Mouse (Mus musculus) heart, postnatal 4 days (tissue): Measurements from ENCODE around the gene Cfap157. TPM values are rescaled to one million over a fixed set of nuclear protein-coding genes. Genes with fewer than 3 reads are reported as not detected.

ENCODE experiments used
- DNase-seq: peaks from one replicate; pipeline ENCODE4 v3.0.0; 2021
- total RNA-seq, 2 experiments: library from RNA; stranded (reverse); gene quantifications; 2 replicates each; pipeline ENCODE4 v1.2.3; 2021

Gene Cfap157
- total RNA-seq, 2 experiments from 2014 or later = not detected

DNA sequence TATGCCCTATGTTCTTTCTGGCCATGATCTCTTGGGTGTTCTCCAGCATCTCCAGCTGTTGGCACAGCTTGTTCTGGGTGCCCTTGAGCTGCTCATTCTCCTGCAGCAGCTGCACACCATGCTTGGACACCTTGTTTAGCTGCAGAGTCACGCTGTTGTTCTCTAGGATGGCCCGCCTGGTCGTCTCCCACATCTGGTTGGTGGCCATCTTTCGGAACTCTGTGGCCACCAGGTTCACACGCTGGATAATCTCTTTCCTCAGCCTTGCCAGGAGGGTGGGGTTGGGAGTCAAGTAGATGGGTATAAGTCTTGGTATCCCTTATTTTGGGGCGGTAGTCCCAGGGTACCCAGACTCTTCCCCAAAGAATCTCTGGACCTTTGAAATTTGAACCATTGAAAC is 4.5 kb downstream of the Cfap157 start:
- no peak for DNase-seq

DNA sequence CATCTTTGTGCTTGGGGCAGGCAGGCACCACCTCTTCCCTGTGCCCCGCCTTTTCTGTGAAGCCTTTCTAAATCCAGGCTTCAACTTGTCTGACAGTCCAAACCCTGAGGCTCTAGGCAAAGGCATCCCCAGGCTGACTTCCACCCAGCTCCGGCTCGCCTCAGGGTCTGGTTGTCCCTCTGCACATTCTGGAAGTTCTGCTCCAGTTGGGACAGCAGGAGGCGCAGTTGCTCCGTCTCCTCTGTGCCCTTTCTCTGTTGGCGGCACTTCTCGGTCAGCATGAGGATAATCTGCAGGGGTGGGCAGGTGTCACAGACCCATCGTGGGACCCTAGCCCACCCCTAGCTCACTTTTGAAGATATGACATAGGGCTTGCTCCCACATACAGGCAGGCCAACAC is 5.1 kb downstream of the Cfap157 start:
- peak; percentile 85 for DNase-seq

DNA sequence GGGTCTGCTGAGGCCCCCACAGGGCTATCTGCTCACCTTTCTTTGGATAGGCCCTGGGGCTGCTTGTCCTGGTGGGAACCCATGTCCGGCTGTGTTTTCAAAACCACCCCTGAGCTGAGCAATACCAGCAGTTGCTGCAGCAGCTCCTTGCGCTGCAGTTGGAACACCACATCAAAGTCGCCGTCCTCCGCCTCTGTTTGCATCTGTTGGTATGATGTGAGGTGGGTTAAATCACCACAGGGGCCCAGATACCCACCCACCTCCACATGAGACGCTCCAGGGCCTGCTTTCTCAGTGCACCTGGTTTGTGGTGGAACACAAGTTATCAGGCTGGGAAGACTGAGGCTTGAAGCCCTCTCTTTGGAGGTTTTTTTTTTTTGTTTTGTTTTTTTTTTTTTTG is 6.1 kb downstream of the Cfap157 start:
- DNase-seq = no peak

DNA sequence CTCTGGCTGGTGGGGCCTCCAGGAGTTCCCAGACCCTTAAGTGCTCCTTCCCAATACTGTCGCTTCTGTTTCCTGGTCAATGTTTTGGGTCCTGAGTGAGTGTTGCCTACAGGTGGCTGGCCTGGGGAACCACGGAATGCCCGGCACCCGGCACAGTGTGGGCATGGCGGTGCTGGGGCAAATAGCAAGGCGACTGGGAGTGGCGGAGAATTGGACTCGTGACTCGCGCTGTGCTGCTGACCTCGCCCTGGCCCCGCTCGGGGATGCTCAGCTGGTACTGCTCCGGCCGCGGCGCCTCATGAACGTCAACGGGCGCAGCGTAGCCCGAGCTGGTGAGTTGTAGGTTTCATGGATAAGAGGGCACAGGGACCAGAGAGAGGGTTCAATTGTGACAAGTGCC is 8.0 kb downstream of the Cfap157 start:
- DNase-seq = no peak

DNA sequence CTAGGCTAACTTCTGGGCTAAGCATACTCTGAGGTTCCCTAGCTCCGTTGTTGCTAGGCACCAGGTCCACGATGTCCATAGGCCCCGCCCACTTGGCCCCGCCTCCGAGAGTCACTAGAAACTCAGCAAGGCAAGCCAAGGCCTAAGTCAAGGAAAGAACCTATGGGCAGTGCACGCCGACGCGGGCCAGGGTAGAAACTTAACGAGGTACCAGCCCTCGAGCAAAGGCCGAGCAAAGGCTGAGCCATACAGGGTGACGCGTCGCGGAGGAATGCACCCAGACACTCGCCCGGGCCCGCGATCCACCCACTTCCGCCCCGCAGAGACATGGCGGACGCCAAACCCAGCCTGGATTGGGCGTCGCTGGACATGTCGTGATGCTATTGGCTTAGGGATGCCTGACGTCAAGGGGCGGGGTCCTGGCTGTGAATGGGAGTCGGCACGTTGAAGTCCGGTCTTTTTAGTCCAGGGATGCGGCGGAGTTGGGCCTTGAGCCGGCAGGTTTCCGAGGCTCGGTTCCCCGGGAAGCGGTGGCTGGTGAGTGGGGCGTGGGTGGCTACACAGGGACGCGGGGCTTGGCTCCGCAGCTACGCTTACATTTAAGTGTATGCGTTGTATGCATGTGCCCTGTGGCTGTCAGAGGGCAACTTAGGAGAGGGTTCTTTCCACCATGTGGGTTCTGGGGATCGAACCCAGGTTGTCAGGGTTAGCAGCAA is 8.7 kb downstream of the Cfap157 start, which contains the start of the genes Ttc16 and Ptrh1:
TSS of gene Ttc16 (minus strand) at position 275 of the 716 bp plus-strand sequence.
TSS of gene Ptrh1 (plus strand) at position 428 of the 716 bp plus-strand sequence.
- peak; percentile 99 for DNase-seq

DNA sequence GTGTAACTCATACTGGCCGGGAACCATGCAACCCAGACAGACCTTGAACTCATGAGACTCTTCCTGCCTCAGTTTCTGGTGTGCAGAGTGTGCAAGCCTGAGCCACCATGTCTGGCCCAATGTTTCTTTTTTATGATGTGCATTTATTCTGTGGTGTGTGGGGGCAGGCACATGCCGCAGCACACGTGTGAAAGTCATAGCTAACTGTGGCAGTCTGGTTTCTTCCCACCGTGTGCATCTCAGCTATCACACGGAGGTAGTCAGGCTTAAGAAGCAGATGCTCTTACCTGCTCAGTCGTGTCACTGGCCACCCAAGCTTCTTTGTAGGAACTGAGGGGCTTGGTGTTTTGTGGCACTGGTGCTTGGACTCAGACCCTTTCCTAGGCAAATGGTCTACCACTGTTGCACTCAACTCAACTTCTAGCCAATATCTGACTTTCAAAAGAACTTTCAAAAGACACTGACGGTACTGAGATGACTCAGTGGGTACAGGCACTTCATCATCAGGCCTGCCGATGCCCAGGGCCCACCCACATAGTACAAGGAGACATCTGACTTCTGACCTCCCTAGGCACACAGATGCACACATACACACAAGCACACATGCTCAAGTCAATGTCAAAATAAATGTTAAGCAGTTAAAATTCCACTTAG is 11.5 kb downstream of the Cfap157 start:
- DNase-seq = no peak

DNA sequence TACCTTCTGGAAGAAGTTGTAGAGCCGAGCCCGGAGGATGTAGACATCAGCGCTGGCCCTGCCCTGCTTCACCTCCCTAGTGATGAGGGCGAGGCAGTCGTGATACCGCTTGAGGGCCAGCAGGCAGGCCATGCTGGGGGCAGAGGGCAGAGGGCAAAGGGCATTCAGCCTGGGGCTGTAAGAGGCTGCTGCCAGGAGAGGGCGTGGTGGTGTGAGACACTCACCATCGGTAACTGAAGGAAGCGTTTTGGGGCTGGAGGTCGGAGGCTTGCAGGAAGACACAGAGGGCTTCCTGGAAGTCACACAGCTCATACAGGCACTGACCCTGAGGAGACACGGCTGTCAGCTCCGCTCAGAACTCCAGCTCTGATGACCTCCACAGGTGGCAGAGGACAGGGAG is 12.3 kb downstream of the Cfap157 start:
- DNase-seq = no peak

DNA sequence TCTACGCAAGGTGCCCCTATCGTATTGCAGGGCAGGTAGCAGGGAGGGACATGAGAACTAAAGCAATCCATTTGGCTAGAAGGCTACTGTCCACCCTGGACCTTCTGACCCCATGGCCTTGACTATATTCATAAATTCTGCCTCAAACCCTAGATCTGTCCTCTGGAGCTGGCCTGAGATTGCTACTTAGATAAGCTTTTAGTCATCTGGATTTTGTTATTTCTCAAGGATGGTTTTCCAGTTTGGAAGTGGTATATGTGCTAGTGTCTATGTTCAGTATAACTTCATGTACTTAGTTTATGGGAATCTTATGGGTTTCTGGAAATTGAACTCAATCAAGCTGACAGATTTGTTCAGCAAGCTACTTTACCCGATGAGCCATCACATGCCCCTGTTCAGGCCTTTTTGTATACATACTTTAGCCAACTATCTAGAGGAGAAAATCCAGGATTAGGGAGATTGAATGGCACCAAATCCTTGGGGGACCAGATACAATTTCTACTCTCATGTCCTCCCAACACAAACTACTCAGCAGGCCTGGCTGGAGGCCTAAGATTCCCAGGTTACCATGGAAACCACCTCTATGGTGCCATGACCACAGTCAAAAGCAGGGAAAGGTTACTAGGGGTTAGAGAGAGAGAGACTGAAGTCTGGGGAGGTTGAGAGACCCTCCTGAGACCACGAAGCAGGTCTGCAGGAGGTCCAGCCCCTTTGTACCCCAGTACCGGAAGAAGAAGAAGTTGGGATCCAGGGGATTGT is 14.7 kb downstream of the Cfap157 start:
- DNase-seq = no peak

DNA sequence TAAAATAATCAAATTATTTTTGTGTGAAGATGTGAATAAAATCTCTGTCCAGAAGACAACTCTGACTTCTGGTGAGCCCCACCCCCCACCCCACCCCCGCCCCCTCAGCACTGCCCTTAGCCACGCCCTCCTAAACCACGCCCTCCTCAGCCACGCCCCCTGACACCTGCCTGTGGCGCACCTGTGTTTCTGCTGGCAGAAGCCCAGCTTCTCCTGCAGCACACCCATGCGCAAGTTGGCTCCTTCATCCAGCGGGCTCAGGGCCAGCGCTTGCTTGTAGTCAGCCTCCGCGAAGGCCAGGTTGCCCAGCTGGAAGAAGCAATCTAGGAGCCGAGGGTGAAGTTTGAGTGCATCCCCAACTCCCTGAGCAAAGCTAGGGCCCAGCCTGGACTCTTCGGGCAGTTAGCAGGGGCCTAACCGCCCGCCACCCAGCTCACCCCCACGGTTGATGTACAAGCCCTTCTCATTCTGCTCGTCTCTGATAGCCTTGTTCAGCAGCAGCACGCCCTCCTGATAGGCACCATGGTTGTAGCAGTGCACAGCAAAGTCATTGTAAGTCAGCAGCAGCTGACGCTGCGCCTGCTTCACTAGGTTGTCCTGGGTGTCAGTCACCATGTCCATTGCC is 15.5 kb downstream of the Cfap157 start:
- DNase-seq = no peak

DNA sequence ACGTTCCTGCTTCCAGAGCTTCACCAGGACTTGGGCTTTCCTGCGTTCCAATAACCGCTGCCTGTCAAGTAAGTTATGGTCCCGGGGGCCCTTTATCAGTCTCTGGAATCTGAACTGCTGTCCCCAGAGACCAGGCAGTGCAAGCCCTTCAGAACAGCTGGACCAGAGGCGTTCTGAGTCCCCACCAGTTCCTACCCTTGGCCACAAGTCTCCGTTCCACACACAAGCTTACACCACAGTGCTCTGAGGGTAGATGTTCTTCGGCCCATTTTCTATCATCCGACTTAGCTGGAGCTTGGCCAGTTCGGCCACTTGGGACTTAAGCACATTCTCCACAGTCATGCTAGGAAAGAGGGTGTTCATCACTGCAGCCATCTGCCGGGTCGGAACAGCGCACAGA is 17.0 kb downstream of the Cfap157 start:
- DNase-seq = no peak

DNA sequence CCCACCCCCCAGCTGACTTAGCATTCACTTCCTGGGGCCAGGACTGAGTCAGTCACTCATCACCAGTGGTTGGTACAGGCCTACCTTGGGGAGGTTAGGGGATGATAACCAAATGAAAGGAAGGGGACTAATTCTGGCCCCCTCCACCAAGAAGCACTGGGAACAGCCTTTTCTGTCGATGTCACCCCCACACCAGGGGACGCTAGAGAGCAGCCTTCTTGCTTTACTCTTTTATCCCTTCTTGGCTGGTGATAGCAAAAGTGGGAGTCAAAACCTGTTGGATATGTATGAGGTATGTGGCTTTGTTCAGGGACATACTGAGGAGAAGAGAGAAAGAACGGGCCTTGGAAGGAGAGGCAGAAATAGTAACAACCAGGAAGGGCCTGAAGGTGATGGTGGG is 20.9 kb downstream of the Cfap157 start:
- no peak for DNase-seq

DNA sequence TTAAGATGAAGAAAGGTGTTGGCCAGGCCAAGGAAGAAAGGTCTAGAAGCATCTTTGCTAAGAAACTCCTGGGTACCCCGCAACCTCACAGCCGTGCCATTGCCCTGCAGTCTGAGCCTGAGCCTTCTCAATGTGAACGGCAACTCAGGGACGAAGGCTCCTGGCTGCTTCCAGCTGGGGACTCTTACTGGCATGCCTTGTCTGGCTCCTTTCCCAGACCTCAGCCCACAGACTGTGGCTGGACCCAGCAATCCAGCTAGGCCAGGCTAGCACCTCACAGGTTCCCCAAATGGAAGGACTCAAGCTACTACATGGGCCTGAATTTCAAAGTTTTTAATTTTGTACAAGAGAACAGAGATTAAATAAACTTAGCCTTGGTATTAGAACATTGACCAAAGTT is 22.4 kb downstream of the Cfap157 start:
- DNase-seq = no peak

DNA sequence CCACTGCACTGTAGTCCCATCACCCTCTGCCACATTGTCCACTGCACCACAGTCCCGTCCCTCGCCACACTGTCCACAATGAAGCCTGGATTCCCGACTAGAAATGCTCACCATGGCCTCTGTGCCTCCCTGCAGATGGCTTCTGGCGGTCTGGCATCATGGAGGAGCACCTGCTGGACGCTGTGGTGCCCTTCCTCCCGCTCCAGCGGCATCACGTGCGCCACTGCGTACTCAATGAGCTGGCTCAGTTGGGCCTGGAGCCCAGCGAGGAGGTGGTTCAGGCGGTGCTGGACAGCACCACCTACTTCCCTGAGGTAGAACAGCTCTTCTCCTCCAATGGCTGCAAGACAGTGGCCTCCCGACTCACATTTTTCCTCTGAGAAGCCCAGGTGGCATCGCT is 22.9 kb downstream of the Cfap157 start:
- DNase-seq = no peak

DNA sequence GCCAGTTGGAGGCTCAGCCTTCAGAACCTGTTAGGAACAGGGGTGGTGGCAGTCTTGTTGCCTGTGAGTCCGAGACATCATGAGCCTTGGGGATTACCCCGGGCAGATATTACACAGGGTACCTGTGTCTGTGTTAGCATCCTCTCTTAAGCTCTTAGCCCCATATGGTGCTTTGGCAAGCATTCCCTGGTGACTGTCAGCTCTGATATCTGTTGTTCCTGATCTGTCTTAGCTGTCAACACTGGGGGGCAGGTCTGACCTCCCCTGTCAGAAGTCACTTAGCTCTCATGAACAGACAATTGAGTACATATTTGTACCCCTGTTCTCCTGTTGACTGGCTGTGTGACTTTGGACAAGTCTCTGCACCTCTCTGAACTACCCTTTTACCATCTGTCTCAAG is 25.2 kb downstream of the Cfap157 start:
- no peak for DNase-seq

DNA sequence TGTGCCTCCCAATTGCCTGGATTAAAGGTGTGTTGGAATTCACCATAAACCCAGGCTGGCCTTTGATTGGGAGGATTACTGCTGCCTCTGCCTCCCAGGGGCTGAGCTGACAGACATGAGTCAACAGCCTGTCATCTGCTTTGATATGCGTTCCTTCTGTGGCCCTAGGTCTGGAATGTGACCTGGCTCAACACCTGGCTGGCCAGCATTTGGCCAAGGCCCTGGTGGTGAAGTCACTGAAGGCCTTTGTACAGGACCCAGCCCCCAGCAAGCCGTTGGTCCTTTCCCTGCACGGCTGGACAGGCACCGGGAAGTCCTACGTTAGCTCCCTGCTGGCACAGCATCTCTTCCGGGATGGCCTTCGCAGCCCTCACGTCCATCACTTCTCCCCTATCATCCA is 25.7 kb downstream of the Cfap157 start:
- no peak for DNase-seq

DNA sequence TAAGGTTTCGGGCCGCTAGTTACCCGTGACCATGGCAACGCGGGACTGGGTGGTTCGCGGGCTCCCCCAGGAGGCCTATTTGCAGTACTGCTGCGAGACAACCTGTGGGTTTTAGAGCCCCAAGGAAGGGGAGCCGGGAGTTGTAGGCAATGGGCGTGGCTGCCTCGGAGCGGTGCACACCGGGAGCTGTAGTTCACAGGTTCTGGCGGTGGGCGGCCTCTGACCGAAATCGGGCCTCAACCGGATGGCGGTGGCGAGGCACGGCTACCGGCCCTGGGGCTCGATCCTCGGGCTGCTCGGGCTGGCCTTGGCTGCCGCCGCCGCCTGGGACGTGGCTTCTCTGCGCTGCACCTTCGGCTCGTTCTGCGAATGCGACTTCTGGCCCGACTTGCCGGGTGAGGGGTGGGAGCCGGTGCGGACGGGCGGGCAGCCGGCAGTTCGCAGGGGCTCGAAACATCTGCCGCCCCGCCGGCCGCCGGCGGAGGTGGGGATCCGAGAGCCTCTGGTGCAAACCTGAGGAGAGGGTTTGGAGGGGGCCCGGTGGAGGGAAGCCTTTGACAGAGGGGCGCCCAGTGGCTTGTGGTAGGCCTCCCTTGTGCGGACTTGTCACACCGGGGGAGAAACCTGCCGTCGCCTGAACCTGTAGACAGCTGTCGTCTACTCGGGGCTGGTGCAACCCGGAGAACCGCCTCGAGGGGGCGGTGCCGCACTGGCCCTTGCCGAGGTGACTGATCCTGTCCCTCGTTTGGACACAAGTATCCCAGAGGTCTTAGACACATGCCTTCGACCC is 27.0 kb downstream of the Cfap157 start, which contains the start of gene Tor2a:
TSS of gene Tor2a (plus strand) at position 179 of the 790 bp plus-strand sequence.
- DNase-seq = peak; percentile 98

DNA sequence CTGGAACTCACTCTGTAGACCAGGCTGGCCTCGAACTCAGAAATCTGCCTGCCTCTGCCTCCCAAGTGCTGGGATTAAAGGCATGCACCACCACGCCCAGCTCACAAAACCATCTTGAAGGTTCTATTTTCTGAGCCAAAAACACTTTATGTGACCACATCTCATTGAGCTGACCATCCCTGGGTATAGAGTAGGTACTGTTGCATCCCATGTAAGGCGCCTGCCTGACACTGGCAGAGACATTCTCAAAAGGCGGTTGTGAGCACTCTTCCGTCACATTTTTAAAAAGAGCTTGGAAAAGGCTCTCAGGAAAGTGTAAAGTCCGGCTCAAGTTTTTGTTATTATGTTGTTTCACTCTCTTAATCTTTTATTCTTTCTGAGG is 27.6 kb downstream of the Cfap157 start:
- no peak for DNase-seq

DNA sequence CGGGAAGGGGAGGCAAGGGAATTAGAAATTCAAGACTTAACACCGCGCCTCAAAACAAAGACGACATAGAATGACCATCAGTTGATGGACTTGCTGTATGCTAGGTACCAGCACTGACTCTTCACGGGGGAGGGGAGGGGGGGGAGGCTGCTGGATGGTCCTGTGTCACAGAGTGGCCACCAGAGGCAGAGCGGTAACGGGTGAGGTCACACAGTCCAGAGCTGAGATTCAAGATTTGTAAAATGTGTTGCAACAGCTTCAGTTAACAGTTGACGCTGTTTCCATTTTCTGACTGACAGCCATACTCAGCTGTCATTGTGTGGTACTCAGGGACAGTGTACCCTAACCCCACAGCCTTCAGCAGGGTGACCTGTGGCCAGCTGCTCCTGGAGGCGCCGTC is 32.0 kb downstream of the Cfap157 start:
- DNase-seq = no peak

DNA sequence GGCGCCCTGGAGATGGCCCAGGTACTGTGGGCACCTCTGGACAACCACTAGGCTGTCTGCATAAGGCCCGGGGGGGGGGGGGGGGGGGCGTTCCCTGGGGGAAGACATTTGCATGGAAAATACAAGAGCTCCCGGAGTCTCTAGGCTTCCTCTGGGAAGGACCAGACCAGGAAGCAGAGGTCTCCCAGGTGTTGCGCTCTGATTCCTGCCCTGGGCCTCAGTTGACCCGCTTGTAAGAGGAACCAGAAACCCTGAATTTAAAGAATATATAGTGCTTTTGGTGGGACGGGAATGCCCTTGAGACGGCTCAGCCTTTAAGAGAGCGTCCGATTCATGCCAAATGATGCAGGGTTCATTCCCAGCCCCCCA is 32.6 kb downstream of the Cfap157 start:
- no peak for DNase-seq

DNA sequence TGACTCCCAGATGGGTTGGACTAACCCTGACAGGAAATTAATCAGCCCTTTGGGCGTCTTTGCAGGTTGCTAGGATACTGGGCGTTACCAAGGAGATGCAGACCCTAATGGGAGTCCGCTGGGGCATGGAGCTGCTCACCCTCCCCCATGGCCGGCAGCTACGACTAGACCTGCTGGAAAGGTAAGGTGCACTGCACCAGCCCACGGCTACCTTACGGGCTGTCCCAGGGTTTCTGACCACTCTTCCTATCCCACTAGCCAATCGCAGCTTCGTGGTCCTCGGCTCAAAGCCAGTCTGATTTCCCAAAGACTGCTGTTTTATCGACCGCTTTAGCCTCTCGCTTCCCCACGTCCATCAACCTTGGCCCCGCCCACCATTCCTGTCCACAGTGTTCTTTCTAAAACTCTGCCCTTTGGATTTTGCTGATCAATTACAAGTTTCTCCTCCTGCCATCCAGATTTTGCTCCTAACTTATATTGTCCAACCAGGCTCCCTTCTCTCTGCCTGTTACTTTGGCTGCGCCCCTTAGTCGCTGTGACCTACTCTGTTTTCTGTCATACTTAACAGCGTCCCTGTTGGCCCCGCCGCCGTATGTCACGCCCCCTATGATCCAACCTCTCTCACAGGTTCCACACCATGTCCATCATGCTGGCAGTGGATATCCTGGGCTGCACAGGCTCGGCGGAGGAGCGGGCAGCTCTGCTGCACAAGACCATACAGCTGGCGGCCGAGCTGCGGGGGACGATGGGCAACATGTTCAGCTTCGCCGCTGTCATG is 33.2 kb downstream of the Cfap157 start:
- peak; percentile 76 for DNase-seq

DNA sequence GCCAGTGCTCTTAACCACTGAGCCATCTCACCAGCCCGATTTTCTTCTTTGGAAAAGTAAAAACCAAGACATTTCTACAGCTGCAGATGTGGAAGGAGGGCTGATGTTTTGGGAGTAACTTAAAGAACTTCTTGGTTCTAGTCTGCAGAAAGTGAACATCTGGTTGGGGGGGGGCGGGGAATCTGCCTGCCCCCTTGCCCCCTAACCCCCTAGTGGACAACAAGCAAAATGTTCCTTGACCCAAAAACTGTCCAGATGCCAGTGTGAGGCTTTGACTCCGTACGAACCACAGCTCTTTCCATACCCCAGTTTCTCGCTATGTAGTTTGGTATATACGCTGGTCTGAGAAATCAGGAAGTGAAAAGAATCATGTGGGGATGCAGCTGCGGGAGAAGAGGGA is 34.0 kb downstream of the Cfap157 start:
- DNase-seq = no peak
